Mouse (Mus musculus): ENCODE measurements around the gene Amotl2. TPM values are rescaled to one million over a fixed set of nuclear protein-coding genes. Genes with fewer than 3 reads are reported as not detected.

Amotl2 gene
- polyA plus RNA-seq, 1 experiment: 83.2 TPM

DNA sequence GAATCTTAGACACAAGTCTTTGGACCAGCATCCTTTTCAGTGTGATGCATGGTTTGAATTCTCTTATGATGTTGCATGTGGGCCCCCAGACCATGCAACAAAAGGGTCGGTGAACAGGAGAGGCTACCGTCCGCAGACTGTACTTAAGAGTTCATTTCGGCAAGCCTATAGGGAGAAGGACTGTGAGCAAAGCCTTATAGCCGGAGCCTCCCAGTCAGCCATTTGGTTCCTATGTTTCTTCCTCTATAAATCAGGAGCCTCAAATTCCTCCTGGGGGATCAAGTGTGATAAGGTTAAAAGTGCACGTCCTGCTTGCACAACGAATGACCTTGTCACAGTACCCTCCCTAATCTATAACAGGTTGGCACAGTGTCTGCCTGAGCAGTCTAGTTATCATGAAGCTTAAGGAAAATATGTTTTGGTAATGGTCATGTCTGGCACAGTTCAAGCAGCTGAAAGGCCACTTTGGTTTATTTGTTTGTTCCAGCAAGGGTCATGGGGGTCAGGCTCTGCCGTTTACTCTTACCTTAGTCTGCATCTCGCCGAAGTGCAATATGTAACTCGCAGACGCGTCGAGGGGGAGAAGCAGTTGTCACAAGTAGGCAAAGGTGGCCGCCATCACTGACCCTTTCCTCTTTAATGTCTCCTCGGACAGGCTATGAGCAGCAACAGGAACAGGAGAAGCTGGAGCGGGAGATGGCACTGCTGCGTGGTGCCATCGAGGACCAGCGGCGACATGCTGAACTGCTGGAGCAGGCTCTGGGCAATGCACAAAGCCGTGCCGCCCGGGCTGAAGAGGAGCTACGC is 11.4 kb downstream of the Amotl2 start:
- TF ChIP-seq CTCF (IDR thresholded peaks at IDR 0.05; ENCODE audit: borderline replicate concordance, extremely low read depth, insufficient read depth, insufficient read length) (no peak), POLR2A (IDR thresholded peaks at IDR 0.05; ENCODE audit: borderline replicate concordance, extremely low read depth, insufficient read depth, insufficient read length, poor library complexity, severe bottlenecking) (no peak)
- no peak for DNase-seq (ENCODE audit: low read depth)

DNA sequence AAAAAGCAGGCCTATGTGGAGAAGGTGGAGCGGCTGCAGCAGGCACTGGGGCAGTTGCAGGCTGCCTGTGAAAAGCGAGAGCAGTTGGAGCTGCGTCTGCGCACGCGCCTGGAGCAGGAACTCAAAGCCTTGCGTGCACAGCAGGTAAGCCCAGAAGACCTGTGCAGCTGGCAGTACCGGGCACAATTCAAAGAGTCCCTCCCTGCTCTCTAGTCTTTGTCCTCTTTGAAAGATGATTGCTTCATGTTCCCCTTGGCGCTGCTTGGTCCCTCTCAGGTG is 11.9 kb downstream of the Amotl2 start:
- no peak for DNase-seq (ENCODE audit: low read depth)
- TF ChIP-seq POLR2A (IDR thresholded peaks at IDR 0.05; ENCODE audit: borderline replicate concordance, extremely low read depth, insufficient read depth, insufficient read length, poor library complexity, severe bottlenecking): no peak
- TF ChIP-seq CTCF (IDR thresholded peaks at IDR 0.05; ENCODE audit: borderline replicate concordance, extremely low read depth, insufficient read depth, insufficient read length): no peak

- TF ChIP-seq POLR2A (IDR thresholded peaks at IDR 0.05; ENCODE audit: borderline replicate concordance, extremely low read depth, insufficient read depth, insufficient read length, poor library complexity, severe bottlenecking) (no peak), CTCF (IDR thresholded peaks at IDR 0.05; ENCODE audit: borderline replicate concordance, extremely low read depth, insufficient read depth, insufficient read length) (no peak)
- DNase-seq (ENCODE audit: low read depth): no peak
These were observed 12.8 kb downstream of the Amotl2 start for GRCm38 (mm10) chr9:102729093-102729845.

- TF ChIP-seq POLR2A (IDR thresholded peaks at IDR 0.05; ENCODE audit: borderline replicate concordance, extremely low read depth, insufficient read depth, insufficient read length, poor library complexity, severe bottlenecking) (no peak), CTCF (IDR thresholded peaks at IDR 0.05; ENCODE audit: borderline replicate concordance, extremely low read depth, insufficient read depth, insufficient read length) (no peak)
- no peak for DNase-seq (ENCODE audit: low read depth)
These were observed 13.5 kb downstream of the Amotl2 start for GRCm38 (mm10) chr9:102729876-102730413.

DNA sequence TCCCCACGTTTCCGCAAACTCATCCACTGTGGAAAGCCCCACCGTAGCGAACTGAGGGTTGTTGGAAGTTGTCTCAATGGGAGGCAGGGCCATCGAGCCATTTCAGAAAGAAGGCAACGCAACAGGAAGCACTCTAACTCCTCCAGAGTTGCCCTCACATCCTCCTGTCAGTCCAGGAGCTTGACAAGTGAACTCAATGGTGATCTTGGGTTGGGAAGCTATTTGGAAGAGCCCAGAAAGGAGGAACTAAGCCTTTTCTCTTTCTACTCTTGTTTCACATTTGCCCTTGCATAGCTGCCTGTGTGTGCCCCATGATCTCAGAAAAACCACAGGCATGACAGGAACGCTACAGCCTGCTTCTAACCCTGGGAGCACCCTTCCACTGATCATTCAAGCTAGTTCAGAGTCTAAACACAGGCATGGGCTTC is 14.6 kb downstream of the Amotl2 start:
- no peak for TF ChIP-seq POLR2A (IDR thresholded peaks at IDR 0.05; ENCODE audit: borderline replicate concordance, extremely low read depth, insufficient read depth, insufficient read length, poor library complexity, severe bottlenecking)
- TF ChIP-seq CTCF (IDR thresholded peaks at IDR 0.05; ENCODE audit: borderline replicate concordance, extremely low read depth, insufficient read depth, insufficient read length): no peak
- no peak for DNase-seq (ENCODE audit: low read depth)

DNA sequence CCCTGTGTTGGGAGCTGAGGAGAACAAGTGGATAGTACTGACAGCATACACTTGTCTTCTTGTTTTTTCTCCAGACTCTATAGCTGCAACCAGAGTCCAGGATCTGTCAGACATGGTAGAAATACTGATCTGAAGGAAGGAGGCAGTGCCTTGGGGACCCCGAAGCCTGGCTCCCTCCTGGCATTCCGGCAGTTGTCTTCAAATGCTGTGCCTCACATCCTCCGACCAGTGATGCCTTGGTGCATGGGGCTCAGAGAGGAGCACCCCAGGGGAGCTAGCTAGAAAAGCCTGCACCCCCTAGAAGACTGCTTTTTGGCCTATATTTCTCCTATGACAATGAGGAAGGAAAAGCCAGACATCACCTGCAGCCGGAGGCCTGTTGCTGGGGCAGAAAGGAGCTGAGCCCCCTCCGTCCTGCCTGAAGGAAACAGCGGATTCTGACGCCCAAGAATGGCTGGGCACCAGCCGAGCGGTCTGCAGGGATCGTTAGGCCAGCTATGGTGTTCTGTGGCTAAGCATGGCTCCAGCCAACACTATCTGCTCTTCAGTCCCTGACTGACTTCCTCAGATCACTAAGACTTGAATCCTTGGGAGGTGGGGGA is 15.2 kb downstream of the Amotl2 start:
- TF ChIP-seq POLR2A (IDR thresholded peaks at IDR 0.05; ENCODE audit: borderline replicate concordance, extremely low read depth, insufficient read depth, insufficient read length, poor library complexity, severe bottlenecking) (no peak), CTCF (IDR thresholded peaks at IDR 0.05; ENCODE audit: borderline replicate concordance, extremely low read depth, insufficient read depth, insufficient read length) (no peak)

GRCm38 (mm10) chr9:102732326-102732865 is 15.9 kb downstream of the Amotl2 start:
- no peak for DNase-seq (ENCODE audit: low read depth)

More for the DNA sequence above, 15.2 kb downstream of the Amotl2 start:
- DNase-seq (ENCODE audit: low read depth): no peak

GRCm38 (mm10) chr9:102733459-102733858 is 17.0 kb downstream of the Amotl2 start:
- no peak for DNase-seq (ENCODE audit: low read depth)
- TF ChIP-seq CTCF (IDR thresholded peaks at IDR 0.05; ENCODE audit: borderline replicate concordance, extremely low read depth, insufficient read depth, insufficient read length): no peak
- TF ChIP-seq POLR2A (IDR thresholded peaks at IDR 0.05; ENCODE audit: borderline replicate concordance, extremely low read depth, insufficient read depth, insufficient read length, poor library complexity, severe bottlenecking): no peak

More at GRCm38 (mm10) chr9:102732326-102732865, 15.9 kb downstream of the Amotl2 start:
- TF ChIP-seq POLR2A (IDR thresholded peaks at IDR 0.05; ENCODE audit: borderline replicate concordance, extremely low read depth, insufficient read depth, insufficient read length, poor library complexity, severe bottlenecking) (no peak), CTCF (IDR thresholded peaks at IDR 0.05; ENCODE audit: borderline replicate concordance, extremely low read depth, insufficient read depth, insufficient read length) (no peak)

DNA sequence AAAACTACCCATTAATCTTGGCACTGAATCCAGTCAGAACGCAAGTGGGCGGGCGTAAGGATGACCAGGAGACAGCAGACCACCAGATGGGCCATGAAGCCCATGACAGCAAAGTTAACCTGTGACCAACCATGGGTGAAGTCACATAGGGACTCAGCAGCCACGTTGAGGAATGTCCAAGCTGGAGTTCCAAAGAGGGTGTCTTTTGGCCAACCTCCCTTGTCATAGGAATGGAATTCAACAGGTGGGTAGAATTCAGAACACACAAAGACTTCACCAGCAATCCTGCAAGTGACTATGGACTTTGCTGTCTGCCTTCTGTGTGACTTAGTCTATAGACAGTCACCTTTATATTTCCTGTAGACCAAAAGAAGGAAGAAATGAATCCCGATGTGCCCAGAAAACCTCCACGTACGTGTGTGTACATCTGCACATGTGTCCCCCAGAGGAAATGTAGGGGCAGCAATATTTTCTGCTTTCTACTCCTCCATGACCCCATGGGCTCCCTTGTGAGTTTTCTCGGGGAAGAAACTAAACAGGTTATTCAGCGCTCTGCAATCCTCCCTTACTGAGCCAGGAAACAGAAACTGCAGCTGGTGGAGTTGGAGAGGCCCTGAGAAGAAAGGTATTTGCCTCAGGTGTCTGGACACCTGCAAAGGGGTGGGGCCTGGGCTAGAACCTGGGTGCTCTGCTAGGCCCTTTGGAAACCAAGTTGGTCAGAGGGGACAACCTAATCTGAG is 17.7 kb downstream of the Amotl2 start:
- no peak for DNase-seq (ENCODE audit: low read depth)
- TF ChIP-seq POLR2A (IDR thresholded peaks at IDR 0.05; ENCODE audit: borderline replicate concordance, extremely low read depth, insufficient read depth, insufficient read length, poor library complexity, severe bottlenecking) (no peak), CTCF (IDR thresholded peaks at IDR 0.05; ENCODE audit: borderline replicate concordance, extremely low read depth, insufficient read depth, insufficient read length) (no peak)

DNA sequence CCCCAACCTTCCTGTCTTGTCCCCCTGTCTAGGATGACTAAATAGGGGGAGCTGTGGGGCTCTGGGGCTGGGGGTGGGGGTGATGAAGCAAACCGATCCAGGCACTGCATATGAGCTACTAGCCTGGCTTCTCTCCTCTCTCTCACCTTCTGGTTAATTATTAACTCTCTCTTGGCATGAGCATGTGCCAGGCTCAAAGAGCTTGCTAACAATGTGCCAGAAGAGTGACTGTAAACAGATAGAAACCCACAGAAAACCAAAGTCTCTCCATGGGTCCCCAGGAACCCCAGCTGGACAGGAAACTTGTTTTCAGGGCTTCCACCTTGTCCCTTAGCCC is 18.2 kb downstream of the Amotl2 start:
- TF ChIP-seq CTCF (IDR thresholded peaks at IDR 0.05; ENCODE audit: borderline replicate concordance, extremely low read depth, insufficient read depth, insufficient read length): no peak
- no peak for TF ChIP-seq POLR2A (IDR thresholded peaks at IDR 0.05; ENCODE audit: borderline replicate concordance, extremely low read depth, insufficient read depth, insufficient read length, poor library complexity, severe bottlenecking)
- no peak for DNase-seq (ENCODE audit: low read depth)

Data from brain, embryonic 14.5 days (tissue).